Mouse (Mus musculus) lung, adult 2 months (tissue): ENCODE measurements around the gene Olfr287.

ENCODE experiments used
- CTCF ChIP-seq: fragments of 200-500 bp; IDR thresholded peaks from 2 replicates; pipeline ENCODE4 v1.5.1; 2011; ENCODE audit warnings: mild to moderate bottlenecking, low read length, control low read depth; ENCODE audit not compliant: insufficient read depth
- POLR2A ChIP-seq: fragments of 200-500 bp; IDR thresholded peaks from 2 replicates; pipeline ENCODE4 v1.6.1; 2011; ENCODE audit warnings: low read depth, mild to moderate bottlenecking, control low read depth, low read length, borderline replicate concordance; ENCODE audit errors: extremely low read depth

GRCm38 (mm10) chr15:98222377-98222776 is 1.5 kb upstream of the Olfr287 start:
- no peak for TF ChIP-seq POLR2A
- TF ChIP-seq CTCF: no peak
